Mouse (Mus musculus) hindlimb bud, embryonic 11.5 days (tissue): Measurements from ENCODE around the gene Pex10.

Source experiments
- DNase-seq: peaks from one replicate; pipeline ENCODE4 v3.0.0-alpha.2; 2012; ENCODE audit warnings: low read depth, low spot score; ENCODE audit errors: extremely low spot score

The Pex10 gene

GRCm38 (mm10) chr4:155066834-155067522, at the start of gene Pex10:
TSS of gene Pex10 (plus strand) at chr4:155067016.
- peak; percentile 92 for DNase-seq

GRCm38 (mm10) chr4:155017253-155017878, 49.5 kb upstream of the Pex10 start:
- no peak for DNase-seq

- DNase-seq, result no peak
Measured at GRCm38 (mm10) chr4:155018066-155018465, 48.8 kb upstream of the Pex10 start.

DNA sequence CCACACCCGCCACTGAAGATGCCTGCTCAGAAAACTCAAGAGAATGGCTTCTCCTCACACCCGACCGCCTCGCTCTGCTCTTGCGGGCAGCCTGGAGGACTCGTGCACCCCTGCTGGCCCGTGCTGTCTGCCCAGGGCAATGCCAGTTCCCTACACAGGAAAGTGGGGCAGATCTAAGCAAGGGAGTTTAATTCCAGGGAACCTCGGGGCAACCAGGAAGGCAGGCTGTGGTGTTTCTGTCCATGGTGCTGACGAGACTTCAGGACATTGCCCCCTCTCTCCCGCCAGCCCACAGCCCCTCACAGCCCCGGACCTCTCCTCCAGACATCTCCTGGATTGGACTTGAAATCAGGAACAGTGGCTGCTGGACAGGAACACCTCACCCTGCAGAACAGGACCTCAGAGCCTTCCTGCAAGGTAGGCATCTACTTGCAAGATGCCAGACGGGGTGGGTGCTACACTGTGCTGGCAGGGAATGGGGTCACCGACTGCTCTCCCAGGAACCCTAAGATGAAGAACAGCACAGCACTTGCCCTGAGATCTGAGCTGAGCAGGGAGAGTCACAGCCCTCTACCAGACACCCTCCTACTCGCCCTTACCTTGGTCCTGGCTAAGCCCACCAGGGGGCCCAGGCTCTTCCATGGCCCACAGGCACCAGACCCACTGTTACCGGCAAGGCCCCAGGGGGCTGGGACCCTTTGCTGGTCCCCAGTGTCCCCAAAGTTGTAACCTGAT, 48.0 kb upstream of the Pex10 start:
- DNase-seq, result peak; percentile 57

DNA sequence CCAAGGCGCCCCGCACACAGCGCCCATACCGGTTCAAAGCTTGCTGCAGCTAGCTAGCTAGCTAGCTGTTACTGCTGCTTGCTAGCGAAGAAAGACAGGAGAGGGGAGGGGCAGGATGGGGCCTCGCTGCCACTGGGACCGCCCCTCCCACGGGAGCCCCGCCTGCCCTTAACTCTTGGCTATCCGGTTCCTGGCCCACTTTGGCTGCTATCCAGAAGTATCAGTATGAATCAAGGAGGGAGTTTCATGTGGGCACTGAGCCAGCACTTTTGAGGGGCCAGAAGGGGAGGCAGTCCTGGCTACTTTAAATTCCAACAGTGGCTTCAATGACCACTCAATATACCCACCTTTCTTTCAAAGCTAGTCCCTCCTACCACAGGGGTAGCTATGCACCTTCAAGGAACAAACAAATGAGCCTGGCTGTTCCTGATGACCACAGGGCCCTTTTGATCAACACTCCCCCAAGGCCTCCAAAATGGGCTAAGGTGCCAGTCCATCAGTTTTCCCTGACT, 47.4 kb upstream of the Pex10 start:
- DNase-seq, result no peak

- no peak for DNase-seq
Measured at GRCm38 (mm10) chr4:155020141-155020540, 46.7 kb upstream of the Pex10 start.

GRCm38 (mm10) chr4:155020813-155021212, 46.0 kb upstream of the Pex10 start:
- no peak for DNase-seq

DNA sequence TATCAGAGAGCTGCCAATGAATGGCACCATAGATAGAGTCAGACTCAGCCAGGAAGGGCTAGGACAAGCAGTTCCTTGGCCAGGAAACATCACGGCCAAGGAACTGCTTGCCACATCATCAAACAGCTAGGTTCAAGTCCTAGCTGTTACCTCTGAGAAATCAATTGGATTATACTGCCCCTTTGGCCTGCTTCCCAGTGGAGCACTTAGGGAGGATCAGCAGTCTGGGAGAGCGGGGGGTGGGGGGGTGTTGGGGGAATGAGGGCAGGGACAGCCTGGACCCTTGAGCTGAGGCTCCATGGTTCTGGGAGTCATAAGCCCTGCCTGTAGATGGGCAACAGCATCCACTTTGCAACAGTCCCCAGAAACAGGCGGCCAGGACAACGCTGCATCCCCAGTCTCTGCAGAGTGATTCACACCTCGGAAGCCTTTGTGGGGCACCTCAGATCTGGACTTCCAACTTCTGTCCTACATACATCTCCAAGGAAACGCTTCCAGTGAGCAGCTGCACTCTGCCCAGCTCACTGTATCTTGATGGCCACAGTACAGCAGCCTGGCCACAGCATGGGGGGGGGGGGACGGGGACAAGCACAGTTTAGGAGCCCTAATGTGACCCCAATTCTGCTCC, 44.5 kb upstream of the Pex10 start:
- DNase-seq, result no peak

DNA sequence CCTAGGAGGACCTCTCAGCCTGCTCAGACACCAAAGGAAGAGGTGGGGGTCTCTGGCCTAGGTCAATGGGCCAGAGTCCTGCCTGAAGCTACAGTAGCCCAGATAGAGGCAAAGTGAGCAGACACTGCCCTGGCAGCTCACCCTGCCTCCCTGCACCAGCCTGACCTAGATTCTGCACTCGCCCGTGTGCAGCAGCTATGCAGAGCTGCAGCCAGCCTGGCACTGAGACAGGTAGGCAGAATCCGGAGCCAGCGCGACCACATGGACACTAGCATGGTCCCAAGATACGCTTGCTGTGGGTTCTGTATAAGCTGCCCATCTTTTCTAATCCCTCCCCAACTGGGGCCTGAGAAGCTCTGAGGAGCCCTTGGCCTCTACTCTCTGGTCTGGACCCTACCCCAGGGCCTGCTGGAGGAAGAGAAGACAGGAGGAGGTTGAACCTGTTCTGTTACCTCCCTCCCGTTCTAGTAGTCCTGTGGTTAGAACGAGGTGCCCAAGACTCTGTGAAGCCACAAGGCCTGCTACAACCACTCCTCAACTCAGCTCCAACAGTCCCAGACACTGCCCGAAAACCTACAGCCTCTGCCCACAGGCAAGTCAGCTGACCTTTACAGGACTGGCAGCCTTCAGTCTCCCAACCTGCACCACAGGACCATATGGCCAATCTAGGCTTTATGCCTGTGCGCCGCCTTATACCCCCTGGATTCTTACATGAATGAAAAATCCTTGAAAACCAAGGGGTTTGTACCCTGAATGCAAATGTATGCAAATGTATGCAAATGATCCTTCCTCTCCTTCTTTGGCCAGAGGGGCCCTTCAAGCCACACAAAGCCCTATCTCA, 42.4 kb upstream of the Pex10 start:
- DNase-seq, result no peak

- no peak for DNase-seq
Measured at GRCm38 (mm10) chr4:155033115-155033514, 33.7 kb upstream of the Pex10 start.

DNA sequence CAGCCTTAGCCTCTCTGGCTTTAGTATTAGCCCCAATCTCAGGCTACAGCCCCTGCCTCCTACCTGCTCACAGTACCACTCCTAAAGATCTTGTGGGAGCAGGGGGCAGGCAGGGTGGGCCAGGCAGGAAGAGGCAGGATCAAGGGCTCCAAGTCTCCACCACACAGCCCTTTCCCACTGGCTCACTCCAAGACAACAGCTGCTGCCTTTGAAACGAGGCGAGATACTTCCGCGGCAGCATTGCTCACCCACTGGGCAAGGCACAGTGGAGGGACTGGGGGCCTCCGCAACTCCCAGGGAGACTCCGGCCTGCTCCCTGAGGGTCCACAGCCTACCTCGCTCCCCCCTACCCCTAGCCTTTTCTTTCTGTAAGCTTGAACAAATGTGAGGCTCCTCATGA, 32.6 kb upstream of the Pex10 start:
- no peak for DNase-seq

DNA sequence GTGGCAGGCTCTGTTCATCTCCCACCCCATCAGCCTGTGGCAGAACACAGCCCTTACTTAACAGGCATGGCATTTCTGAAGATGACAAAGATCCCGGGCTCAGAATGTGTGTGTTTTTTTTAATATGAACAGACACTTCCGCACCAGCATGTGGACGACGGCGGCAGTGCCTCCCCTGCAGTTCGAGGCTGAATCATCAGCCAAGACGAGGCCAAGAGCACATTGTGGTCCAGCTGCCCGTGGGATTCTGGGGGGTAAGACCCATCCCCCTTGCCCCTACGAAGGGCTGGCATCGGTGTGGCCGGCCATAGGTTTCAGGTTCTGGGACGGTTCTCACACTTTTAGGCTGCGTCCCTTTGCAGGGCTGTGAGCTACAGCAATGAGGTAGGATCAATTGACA, 32.0 kb upstream of the Pex10 start:
- no peak for DNase-seq

DNA sequence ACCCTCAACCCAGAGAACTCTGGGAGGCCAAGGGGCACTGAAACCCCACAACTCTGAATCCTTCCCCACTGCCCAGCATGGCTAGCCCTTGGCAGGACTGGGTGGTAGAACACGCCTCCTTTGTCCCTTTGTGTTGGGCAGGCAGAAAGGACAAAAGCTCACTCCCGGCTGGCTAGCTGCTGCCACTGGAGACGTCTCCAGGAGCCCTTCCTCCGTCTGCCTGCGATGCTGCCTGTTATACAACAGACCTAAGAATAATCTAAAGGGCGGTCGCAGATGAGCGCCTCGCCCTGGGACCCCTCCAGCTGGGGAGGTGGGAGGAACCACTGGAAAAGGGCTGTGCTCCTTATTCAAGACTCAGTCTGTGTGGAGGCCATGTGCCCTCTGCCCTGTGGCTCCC, 26.6 kb upstream of the Pex10 start:
- no peak for DNase-seq

- no peak for DNase-seq
Measured at GRCm38 (mm10) chr4:155040696-155041095, 26.1 kb upstream of the Pex10 start.

GRCm38 (mm10) chr4:155042606-155043288, 24.1 kb upstream of the Pex10 start:
- no peak for DNase-seq

DNA sequence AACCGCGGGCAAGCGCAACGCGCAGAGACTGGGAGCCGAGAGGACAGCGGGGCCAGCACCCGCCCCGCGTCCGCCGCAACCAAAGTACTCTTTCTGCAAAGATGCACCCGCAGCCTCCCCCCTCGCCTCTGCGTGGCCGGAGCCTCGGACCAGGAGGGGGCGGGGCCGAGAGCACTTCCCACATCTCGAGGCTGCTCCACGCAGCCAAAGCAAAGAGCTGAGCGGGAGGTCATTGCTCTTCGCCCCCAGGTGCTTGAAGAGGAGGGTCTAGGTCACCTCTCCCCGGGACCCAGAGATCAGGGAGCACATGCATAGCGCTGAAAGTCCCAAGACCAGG, 23.6 kb upstream of the Pex10 start:
- DNase-seq, result no peak

GRCm38 (mm10) chr4:155046636-155047035, 20.2 kb upstream of the Pex10 start:
- DNase-seq, result no peak

DNA sequence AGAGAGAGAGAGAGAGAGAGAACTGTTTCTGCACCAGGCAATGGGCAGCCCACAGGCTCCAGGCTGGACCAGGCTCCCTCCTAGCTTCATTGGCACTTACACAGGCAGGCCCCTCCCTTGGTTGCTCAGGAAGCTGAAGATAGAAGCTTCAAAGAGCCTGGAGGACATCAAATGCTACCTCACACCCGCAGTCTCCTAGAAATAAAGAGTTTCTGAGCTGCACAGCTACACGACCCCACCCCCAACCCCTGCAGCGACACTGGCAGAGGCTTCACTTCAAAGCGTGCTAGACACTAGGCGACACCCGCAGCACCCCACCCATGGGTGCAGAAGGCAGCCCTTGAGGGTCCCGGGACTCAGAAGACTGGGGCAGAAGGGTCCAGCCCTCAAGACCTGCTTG, 16.7 kb upstream of the Pex10 start:
- no peak for DNase-seq

- no peak for DNase-seq
Measured at GRCm38 (mm10) chr4:155056724-155057123, 10.1 kb upstream of the Pex10 start, which contains the start of gene Plch2. TSS of gene Plch2 (minus strand) at chr4:155056784.

- DNase-seq, result no peak
Measured at GRCm38 (mm10) chr4:155058325-155058724, 8.5 kb upstream of the Pex10 start.
